Mouse (Mus musculus) monocyte, adult 5-6 weeks (primary cell): ENCODE measurements around the gene Habp2. TPM values are rescaled to one million over a fixed set of nuclear protein-coding genes. Genes with fewer than 3 reads are reported as not detected.
A peak's percentile ranks its signal among the peaks of the same experiment; 100 is the strongest.

ENCODE experiments used
- ATAC-seq: fragments of 153-309, 156-312 bp; replicated peaks from 2 replicates; pipeline ENCODE4 v1.8.0; 2017; ENCODE audit warnings: mild to moderate bottlenecking; ENCODE audit not compliant: low TSS enrichment, insufficient number of reproducible peaks, severe bottlenecking, poor library complexity, low FRiP score
- total RNA-seq: library from RNA; stranded (forward); fragments of 200-1000, 200-491, 200-594 nt; gene quantifications from 3 replicates; pipeline ENCODE4 v1.2.3, GENCODE M21; 2017

The Habp2 gene
- not detected in 3 replicates for total RNA-seq

DNA sequence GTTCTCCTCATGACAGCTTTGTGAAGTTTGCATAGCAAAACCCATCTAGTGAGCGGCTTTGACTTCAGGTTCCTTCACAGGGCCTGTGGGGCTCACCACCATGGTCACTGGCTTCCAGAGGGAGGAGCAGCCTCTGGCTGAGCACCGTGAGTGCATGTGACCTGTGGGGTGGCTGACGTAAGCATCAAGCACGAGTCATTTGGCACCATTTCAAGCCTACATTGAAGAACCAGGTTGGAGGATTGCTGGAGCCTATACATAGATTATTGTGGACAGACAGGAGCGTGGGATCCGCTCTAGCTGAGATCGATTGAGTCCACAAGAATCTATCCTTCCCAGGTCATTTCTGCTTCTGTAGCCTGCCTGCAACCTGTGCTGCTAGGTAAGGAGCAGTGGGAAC, at the start of gene Habp2:
TSS of gene Habp2 (plus strand) at position 272 of the 400 bp plus-strand sequence.
- no peak for ATAC-seq

DNA sequence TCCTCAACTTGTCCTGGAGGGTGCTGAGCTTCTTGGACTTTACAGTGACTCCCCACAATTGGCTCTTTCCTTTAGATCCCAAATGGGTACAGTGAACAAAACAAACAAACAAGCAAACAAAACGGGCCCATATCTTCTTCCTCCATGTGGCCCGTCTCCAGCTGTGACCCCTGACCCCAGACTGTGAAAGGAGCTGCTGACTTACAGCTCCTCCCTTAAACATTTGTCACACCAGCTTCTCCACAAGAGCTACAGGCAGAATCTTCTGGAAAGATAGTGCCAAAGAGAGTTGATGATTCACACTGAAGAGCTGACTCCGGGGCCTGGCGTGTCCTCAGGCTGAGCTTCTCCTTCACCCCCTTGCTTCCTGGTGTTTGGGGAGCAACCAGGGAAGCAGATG, 48.4 kb upstream of the Habp2 start:
- no peak for ATAC-seq

DNA sequence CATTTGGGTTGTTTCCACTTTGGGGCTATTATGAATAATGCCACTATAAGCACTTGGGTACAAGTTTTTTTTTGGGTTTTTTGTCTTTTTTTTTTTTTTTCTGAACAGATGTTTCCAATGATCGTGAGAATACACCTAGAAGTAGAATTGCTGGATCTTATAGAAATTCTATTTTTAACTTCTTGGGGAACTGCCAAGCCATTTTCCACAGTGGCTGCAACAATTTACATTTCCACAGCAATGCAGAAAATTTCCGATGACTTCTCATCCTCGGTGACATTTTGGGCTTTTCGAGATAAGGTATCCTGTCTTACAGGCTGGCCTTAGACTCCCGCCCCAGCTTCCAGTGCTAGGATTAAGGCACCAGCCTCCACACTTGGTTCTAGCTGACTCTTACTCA, 41.7 kb upstream of the Habp2 start:
- ATAC-seq = no peak

DNA sequence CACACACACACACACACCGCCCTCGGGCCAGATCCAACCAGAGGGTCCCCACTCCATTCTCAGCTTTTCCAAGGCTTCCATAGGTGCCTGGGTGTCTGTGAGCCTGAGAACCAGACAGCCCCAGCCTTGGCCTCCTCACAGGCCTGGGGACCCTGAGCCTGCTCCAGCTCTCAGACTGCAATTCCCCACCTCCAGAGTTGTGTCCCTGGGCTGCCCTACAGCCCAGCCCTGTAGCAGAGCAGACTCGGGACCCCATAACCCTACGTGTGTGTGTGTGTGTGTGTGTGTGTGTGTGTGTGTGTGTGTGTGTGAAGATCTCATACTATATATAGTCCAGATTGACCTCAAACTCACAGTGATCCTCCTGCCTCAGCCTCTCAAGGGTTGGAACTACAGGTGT, 34.1 kb upstream of the Habp2 start:
- ATAC-seq = no peak

DNA sequence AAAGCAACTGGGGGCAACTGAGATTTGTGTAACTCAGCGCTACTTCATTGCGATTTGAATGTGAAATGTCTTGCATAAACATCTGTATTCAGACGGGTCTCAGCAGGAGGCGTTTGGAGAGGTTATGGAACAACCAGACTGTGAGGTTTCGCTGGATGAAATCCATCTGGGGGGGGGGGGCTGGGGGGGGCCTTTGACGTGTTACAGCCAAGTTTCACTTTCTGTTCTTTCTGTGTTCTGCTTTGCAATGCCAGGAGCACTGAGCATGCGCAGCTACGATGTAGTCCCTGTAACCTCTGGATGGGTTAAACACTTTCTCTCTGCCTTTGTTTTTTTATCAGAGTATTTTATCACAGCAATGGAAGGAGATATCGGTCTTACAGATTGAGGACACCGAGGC, 33.7 kb upstream of the Habp2 start:
- no peak for ATAC-seq

DNA sequence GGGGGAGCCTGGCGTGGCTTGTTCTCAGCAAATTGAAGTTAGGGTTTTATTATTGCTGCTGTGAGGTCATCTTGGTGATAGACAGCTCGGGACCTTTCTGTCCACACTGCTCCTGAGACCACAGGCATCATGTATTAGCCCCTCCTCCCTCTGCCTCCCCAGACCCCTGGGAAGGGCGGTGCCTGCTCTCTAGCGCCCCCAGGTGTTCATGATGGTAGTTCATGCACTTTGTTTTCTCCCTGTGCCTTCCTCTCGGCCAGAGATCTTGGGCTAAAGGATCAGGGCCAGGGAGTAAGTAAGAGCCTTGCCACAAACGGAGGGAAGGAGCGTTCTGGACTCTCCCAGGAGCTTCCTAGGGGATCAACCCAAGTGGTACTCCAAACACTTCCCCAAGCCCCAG, 32.2 kb upstream of the Habp2 start:
- ATAC-seq = no peak

DNA sequence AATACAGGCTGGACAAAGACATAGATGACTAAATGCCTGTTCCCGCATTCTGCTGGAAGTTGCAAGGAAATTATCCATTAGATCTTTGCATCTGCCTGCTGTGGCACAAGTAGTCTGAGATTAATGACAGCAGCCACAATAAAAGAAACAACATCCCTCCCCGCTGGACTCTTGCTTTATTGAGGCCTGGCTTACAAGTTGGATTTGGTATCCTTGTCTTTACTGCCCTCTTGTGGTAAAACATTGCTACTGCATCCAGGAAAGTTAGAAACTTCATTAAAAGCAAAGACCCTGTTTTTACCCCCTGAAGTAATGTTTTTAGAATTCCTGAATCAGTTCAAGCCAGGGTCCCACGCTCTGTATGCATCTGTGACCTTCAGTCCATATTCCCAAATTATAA, 31.4 kb upstream of the Habp2 start:
- ATAC-seq = no peak

DNA sequence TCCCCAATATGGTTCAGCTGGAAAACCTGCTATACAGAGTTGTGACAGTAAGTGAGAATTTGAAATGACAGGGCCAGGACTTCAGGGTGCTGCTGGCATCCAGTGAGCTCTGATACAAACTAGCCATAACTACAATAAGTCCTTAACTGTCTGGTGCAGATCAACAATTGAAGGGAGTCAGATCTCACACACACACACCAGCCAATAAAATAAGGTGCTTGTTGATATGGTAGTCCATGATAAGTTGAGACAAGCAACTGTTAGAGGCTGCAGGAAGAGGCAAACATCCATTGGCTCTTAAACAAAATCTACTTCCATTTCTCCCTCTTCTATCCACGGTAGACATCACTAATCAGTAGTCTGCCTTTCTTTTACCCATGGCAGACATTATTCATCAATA, 30.7 kb upstream of the Habp2 start:
- ATAC-seq = no peak

DNA sequence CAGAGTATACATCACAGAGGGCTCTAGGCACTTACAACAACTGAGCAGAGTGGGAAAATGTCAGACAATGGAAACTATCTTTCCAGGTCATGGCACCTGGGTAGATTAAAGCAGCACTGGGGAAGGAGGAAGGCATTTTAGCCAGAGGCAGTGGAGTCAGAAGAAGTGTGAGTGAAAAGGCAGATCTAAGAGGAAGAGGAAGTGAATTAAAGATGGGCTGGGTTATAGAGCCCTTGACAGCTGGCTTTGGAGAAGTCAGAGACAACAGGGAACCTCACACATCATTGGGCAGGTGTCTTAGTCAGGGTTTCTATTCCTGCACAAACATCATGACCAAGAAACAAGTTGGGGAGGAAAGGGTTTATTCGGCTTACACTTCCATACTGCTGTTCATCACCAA, 30.2 kb upstream of the Habp2 start:
- peak; percentile 62 for ATAC-seq

DNA sequence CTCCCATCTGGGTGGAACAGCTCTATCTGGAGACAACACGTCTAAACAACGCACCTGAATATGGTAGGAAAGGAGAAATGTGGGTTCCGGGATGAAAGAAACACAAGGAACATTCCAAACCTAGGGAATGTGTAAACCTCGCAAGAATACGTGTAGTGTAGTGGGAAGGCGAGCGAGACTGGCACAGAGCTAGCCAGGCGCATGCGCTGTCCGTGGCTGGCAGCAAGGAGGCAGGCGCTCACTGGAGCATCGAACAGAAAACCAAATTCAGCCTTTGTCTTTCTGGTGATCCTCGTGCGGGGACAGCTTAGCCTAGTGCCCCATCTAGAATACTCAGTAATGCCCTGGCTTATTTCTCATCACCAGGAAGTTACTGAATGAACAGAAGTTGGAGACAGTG, 23.2 kb upstream of the Habp2 start:
- ATAC-seq = no peak

DNA sequence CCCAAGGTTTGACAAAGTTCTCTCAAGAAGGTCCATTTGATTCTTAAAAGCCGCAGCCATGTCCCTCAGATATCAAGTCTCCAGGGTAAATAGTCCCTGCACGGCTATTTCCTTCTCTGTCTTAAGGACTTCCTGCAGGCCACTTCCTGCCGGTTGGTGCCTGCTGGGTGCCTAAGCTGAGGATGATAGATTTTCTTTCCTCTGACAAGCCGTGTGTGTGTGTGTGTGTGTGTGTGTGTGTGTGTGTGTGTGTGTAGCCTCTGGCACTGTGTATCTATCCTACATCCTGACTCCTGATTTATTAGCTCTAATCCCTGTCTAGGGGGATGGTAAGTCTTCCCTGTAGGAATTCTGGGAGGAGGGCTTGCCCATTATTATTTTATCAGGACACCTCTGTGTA, 22.8 kb upstream of the Habp2 start:
- ATAC-seq = no peak

DNA sequence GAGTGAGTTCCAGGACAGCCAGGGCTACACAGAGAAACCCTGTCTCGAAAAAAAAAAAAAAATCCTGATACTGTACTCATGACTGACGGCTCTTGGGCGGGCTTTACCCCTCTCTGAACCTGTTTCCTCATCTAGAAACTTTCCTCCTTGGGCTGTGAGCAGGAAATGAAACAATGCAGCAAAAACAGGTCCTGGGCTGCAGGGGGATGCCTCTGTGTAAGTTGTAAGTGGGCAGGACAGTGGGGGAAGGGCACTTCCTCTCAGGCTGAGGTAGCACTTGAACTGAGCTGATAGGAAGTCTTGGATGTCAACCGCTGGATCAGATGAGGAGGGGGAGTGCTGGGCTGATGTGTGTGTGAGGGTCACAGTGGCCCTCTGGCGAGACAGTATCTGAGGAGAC, 21.8 kb upstream of the Habp2 start:
- ATAC-seq = 0 out of 2 replicates have a peak, but pooled peaks have one; percentile 36

DNA sequence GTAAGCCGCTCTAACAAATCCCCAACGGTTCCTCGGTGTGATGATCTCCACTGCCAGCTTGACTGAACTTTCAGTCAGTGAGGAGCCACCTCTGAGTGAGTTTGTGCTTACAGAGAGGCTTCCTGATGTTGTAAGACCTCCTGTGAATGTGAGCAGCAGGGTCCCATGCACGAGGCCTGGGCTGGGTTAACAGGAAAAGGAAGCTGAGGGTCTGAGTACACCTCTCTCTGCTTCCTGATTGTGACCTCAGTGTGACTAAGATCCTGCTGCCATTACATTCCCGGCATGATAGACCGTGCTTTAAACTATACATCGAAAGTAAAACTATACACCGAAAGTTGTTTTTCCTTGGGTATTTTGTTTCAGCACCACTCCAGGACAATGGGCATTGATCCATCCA, 14.9 kb upstream of the Habp2 start:
- ATAC-seq = no peak

DNA sequence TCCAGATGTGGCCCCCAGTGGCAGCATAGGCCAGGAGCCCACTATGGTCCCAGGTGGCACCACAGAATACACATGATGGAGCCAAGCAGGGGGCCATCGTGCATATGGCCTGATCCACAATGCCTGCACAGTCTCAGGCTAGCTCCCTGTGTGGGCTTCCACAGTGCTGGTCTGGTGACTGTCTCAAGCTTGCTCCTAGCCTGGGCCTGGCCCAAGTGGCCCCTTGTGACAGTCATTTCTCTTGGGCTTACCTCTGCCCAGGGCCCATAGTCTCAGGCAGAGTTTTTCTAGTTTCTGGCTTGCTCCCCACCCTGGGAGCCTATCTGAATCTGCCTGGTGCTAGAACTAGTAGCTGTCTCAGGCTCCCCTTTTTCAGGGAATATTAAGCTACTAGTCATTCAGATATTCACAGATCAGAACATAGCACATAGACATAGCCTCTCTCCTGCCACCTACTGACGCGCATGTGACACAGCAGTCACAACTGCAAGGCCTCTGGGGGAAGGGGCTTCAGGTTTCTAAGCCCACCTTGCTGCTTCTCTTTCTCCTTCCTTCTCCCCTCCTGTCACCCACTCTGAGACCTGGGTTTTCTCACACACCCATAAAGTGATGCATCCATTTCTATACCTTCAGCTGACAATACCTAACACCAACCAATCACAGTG, 9.7 kb upstream of the Habp2 start:
- no peak for ATAC-seq

DNA sequence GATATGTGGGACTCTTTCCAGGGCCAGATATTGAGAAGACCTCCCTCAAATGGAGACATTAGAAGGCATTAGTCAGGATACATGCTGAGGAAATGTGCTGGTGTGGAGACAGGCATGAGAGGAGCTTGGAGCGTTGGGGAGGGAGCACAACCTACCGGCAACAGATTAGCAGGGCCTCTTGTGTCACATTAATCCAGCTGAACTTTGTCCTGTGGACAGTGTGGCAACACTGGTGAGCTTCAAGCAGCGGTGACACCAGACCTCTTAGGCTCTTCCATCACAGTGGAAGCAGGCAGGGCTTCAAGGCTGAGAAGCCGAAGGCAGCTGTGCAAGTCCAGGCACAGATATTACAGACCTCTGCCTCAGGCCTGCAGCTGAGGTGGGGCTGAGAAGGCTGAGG, 9.0 kb upstream of the Habp2 start:
- ATAC-seq = no peak

DNA sequence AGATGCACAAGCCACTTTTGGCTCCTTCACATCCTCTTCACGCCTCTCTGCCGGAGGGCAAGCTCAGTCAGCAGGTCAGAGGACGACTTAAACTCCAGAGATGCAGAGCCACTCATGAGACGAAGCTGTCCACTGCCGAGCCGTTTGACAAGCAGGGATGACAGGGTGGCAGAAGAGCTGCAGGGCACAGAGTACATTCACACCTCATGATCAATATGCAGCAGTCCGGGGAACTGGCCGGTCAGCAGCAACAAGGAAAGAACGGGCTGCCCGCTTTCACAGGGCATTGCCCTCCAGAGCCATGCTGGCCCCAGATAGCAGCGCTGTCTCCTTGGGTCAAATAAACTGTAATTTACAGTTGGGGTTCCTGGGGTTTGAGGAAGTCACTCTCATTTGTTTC, 8.6 kb upstream of the Habp2 start:
- ATAC-seq = no peak

DNA sequence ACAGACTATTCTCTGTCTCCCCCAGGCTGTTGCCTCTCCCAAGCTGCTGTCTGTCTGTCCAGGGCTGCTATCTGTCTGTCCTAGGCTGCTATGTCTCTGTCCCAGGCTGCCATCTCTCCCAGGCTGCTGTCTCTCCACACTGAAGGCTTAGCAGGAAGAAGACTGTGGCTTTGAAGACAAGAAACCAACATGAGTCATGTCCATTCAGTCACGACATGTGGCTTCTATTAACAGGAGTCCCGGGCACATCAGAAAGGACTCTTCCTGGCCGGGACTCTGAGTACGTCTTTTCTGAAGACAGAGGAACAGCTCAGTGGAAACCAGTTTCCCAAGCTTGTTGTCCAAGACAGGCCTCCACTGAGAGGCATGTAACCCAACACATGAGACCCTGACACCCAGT, 1.7 kb upstream of the Habp2 start:
- ATAC-seq = no peak

DNA sequence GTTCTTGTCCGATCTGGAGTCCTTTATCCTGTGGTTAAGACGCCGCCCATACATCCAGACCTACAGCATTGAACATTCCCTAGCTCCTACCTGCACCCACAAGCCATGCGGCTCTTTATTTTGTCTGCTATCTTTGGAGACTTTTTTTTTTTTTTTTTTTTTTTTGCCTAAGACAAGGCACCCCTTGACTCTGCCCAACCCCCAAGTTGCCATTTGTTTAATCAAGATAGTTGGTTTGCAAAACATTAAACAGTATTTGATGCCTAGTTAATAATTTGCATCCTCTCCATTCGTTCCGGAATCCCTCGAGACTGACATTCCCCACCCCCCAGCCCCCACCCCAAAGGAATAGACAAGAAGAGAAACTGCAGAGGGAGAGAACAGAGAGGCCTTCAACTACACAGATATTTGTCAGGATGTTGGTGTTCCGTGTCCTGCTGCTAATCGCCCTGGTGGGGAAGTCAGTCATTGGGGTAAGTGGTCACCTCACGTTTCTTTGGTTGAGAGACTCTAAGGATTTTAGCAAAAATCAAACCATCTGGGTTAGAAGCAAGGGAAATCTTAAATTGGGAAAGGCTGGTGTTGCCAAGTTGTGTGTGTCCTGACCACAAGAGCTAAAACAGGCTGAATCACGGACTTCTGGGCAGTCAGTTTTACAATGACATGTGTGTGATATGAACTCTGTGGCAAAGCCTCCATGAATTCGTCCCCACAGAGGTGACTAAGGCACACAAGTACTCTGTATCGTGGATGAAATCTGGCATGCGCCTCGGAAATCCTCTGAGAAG, 837 bp downstream of the Habp2 start:
- ATAC-seq = no peak

DNA sequence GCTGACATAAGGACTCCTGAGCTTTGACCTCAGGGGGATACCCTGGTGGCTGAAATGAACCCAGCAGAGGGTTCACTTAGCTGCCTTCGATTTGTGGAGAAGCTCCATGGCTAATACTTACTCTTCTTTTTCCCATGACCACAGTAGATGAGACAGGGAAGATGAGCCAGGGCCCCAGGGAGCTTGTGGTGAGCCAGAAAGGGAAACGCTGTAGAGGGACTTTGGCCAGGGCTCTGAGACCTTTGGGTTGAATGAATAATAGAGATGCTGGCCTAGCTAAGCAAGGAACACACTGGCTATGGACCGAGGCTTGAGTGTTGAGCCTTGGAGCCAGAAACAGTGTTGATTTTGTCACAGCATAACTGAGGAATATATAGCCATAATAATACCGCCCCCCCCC, 1.5 kb downstream of the Habp2 start:
- ATAC-seq = no peak

DNA sequence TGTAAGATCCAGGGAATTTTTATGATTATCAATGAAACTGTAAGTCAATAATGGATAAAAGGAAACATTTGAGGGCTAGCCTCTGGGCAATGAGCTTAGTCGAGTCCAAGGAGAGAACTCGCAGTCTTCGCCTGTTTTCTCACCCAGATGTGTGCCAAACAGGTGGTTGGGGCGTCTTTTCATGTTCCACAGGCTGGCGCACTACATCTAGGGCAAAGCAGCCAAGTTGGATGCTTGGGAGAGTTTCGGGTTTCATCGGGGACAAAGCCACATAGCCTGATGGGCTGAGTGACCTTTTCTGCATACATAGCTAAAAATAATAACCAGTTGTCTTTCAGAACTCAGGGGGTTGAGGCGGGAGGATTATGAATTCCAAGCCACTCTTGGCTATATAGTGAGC, 2.7 kb downstream of the Habp2 start:
- ATAC-seq = no peak
